11 mouse cellular contexts compared by ENCODE assay signal in genomic region chr4:135883401-135883851, GRCm38 (mm10). TPM values are rescaled to one million over a fixed set of nuclear protein-coding genes. Genes with fewer than 3 reads are reported as not detected.
A peak's percentile ranks its signal among the peaks of the same experiment; 100 is the strongest.
DNase-seq lines count a peak whose midpoint lies in the region; ATAC-seq lines count a peak whose summit lies in the region.
"Had no signal": no experiment of that assay in that cellular context is flagged by ENCODE, and none has a peak within 500 bp of the region (broad histone marks: within the 10 kb centered on the region; RNA-seq: fewer than 3 reads in every experiment).

No protein-coding gene starts in this region.

- ATAC-seq in megakaryocyte-erythroid progenitor cell, adult 5-6 weeks (replicated peaks; ENCODE audit: low FRiP score, low TSS enrichment, poor library complexity, severe bottlenecking), result no peak
- ATAC-seq: Patski had no signal

- peak; percentile 89 for DNase-seq in heart, adult 11 months
- no peak for DNase-seq in heart, adult 8-10 months (ENCODE audit: low spot score)
- DNase-seq in ovary, postnatal 36 days (ENCODE audit: low spot score), result peak; percentile 24
- no peak for DNase-seq in ovary, adult 18-20 months (ENCODE audit: low spot score)
- DNase-seq in adrenal gland, postnatal 10 days, result peak; percentile 53
- peak; percentile 51 for DNase-seq in kidney, postnatal 14 days
- DNase-seq in cerebellum, adult 8-10 months, result no peak
- DNase-seq: B cell, adult 2 months; lung, postnatal 10 days had no signal

RNA-seq across cellular contexts. Expression of gene Pnrc2, which starts 9.8 kb away (rescaled TPM):
- 10 to 100 TPM; 51.2 to 75.7 (median 66.5) TPM for total RNA-seq in heart, adult 8-10 months (2022)
- total RNA-seq in adrenal gland, postnatal 10 days (2021), result 100 to 1,000 TPM in 1 of 2 experiments, 10 to 100 TPM in 1; 98.7 to 149 TPM
- 105 and 128 TPM in 2 replicates for total RNA-seq in megakaryocyte-erythroid progenitor cell, adult 5-6 weeks (2014; fragmentation: Nextera tagmentation)
- total RNA-seq in megakaryocyte-erythroid progenitor cell, adult 5-6 weeks (2017), result 145 and 204 TPM in 2 replicates

RNA-seq across cellular contexts. Expression of gene Cnr2, which starts 11.8 kb away (rescaled TPM):
- under 1 TPM; 0.22 to 0.57 (median 0.36) TPM for total RNA-seq in heart, adult 8-10 months (2022)
- total RNA-seq in adrenal gland, postnatal 10 days (2021), result 1 to 10 TPM; 2.4 to 3.9 TPM
- 19.4 and 24.3 TPM in 2 replicates for total RNA-seq in megakaryocyte-erythroid progenitor cell, adult 5-6 weeks (2014; fragmentation: Nextera tagmentation)
- 19.4 and 20.1 TPM in 2 replicates for total RNA-seq in megakaryocyte-erythroid progenitor cell, adult 5-6 weeks (2017)

RNA-seq across cellular contexts. Expression of gene Srsf10, which starts 27.9 kb away (rescaled TPM):
- 10 to 100 TPM; 33.2 to 42.3 (median 37.9) TPM for total RNA-seq in heart, adult 8-10 months (2022)
- total RNA-seq in adrenal gland, postnatal 10 days (2021), result 100 to 1,000 TPM in 1 of 2 experiments, 10 to 100 TPM in 1; 94.0 to 117 TPM
- 272 and 280 TPM in 2 replicates for total RNA-seq in megakaryocyte-erythroid progenitor cell, adult 5-6 weeks (2014; fragmentation: Nextera tagmentation)
- total RNA-seq in megakaryocyte-erythroid progenitor cell, adult 5-6 weeks (2017), result 322 and 402 TPM in 2 replicates

RNA-seq across cellular contexts. Expression of gene Fuca1, which starts 37.1 kb away (rescaled TPM):
- total RNA-seq in heart, adult 8-10 months (2022), result 10 to 100 TPM; 29.8 to 40.8 (median 34.6) TPM
- 100 to 1,000 TPM in 1 of 2 experiments, 10 to 100 TPM in 1; 96.9 to 109 TPM for total RNA-seq in adrenal gland, postnatal 10 days (2021)
- total RNA-seq in megakaryocyte-erythroid progenitor cell, adult 5-6 weeks (2014; fragmentation: Nextera tagmentation), result 45.6 and 64.2 TPM in 2 replicates
- 136 and 139 TPM in 2 replicates for total RNA-seq in megakaryocyte-erythroid progenitor cell, adult 5-6 weeks (2017)

Comparison
In these comparisons a context has a peak if more than half of its experiments do, and no peak if none do; other contexts are left out.
1. DNase-seq: peak in heart, adult 11 months (single experiment), ovary, postnatal 36 days (single experiment), adrenal gland, postnatal 10 days (single experiment) and kidney, postnatal 14 days (single experiment); none in heart, adult 8-10 months (single experiment), ovary, adult 18-20 months (single experiment) and cerebellum, adult 8-10 months (single experiment).
2. RNA of gene Cnr2, which starts 11.8 kb away (total RNA-seq): 19.4 to 24.3 TPM in megakaryocyte-erythroid progenitor cell, adult 5-6 weeks; 2.4 to 3.9 TPM in adrenal gland, postnatal 10 days and 0.22 to 0.57 TPM in heart, adult 8-10 months; every median in the first group is over 4 times any median in the second.